Mouse (Mus musculus) skeletal muscle tissue, adult 2 months (tissue): Measurements from ENCODE around the gene Agr2.
A peak's percentile ranks its signal among the peaks of the same experiment; 100 is the strongest.

Experiments used
- DNase-seq: peaks from one replicate; pipeline ENCODE4 v3.0.0-alpha.2; 2012; ENCODE audit warnings: low read depth, low spot score

Agr2 gene

DNA sequence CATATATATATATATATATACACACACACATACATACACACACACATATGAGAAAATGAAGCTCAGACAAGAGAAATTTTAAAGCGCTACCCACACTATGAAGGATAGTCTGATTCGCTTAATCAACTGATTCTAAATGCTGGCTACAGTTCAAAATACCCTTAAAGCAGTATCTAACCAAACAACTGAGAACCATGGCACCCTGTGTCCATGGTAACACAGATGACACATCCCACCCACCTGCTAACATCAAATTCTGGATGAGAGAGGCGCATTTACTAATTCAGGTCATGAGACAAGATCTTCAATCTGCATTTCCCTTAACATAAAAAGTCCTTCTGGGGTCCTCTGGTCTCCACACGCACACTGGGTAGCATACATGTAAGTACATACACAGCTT is 33.4 kb downstream of the Agr2 start:
- DNase-seq: no peak

DNA sequence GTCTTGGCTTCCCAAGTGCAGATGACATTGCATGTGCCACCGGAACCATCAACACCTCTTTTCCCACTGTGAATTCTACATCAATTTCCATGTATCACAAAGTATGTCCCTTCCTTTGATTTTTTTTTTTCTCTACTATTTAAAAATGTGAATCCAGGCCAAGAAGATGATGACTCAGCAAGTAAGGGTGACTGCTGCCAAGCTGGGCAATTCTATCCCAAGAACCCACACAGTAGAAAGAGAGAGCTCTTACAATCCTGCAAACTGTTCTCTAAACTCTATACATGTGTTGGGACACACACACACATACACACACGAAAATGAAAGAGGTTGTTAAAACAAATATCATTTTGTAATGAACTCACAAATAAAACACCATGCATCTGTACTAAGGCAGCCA is 34.5 kb downstream of the Agr2 start:
- DNase-seq: no peak

DNA sequence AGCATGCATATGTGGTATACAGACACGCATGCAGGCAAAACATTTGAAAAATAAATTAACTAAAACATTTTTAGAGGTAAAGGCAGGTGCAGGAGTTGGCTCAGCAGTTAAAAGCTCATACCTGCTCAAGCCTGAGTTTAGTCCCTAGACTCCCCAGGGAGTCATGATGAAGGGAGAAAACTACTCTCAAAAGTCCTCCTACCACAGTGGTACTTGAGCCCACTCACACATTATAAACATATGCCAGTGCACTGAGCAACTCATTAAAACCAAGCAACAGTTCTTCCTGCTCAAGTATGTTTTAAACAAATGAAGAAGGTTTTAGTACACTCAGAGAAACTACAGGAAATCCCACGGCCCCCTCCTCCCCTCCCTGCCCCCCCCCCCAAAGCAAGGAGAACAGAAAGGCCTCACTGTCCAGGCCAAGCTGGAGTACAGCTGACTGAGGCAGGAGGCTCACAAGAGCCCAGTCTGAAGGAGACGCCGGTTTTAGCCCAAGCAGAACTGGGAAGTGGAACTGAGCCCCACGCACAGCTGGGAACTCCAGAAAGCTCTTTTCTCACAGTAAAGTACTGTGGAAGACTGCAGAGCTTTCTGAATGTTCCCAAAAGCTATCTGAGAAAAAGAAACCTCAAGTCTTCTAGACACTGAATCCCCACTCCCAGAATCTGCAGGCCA is 36.4 kb downstream of the Agr2 start:
- no peak for DNase-seq

DNA sequence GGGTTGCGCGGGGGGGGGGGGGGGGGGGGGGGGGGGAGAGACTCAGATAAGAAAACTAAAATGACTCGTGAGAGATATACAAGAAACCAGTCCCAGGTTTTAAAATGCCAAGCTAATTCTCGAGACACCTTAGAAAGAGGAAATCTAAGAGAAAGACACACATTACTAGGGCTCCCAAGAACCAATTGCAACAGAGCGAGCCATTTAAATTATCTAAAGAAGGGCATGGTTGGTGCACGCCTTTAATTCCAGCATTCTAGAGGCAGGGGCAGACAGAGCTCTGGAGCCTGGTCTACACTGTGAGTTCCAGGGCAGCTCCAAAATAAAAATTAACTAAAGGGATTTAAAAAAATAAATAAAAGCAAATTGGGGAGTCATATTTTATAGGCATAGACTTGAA is 37.0 kb downstream of the Agr2 start:
- no peak for DNase-seq

DNA sequence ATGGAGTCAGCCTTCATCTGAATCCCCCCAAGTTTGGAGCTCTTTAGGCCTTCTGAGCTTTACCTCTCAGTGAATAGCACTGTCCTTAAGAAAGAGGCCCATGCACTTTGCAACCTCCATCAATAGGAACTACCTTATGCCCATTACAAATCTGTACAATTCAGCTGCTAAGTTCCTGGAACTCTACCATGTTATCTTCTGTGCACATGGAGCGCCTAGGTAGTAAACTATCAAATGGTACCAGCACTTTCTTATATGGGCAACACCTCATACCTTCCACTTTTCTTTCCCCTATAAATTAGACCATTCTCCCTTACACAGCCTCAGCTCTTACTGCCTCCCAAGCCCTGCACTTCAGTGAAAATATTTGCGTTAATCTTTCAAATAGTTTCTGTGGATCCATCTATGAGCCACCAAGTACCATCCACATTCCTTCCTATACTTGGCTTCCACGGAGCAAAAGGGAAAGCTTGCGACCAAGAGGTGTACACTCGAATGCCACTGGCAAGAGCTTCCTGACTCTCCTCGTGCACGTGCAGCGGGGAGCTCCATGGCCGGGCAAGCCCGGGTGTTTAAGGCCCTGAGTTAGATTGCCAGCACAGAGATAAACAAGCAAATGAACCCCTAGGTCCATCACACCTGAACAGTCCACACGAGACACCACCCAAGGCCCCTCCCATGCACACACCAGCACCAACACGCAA is 38.1 kb downstream of the Agr2 start:
- no peak for DNase-seq

DNA sequence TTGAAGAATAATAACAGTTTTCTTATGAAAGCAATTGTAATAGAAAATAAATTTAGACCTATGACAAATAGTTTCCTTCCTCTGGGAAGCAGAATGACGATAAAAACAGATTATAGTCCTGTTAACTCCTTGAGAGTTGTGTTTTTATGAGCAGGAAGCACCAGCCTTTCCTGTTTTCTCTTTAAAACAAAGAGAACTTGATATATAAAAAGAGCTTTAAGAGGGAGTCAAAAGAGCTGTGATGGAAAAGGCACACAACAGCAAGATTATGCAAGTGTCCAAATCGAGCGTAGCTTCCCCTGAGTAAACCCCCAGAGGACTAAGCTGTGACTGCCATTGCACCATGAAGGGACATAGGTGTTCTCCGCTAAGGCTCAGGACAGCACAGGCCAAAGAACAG is 39.7 kb downstream of the Agr2 start:
- no peak for DNase-seq

DNA sequence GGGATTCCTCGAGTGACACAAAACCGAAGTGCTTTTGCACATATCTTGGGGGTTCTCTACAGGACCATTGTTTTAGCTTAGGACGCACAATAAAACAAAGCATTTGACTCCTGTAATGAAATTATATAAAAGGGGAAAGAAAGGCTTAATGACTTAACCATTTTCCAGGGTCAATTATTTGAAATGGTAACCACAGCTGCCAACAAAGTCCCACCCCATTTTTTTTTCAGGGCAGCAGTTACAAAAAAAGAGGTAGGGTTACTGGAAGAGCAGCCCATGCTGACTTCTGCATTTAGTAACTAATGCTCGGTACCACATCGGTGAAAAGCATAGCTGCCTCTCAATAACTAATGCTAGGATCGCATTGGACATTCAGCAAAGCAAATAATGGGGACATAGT is 42.8 kb downstream of the Agr2 start:
- DNase-seq: no peak

DNA sequence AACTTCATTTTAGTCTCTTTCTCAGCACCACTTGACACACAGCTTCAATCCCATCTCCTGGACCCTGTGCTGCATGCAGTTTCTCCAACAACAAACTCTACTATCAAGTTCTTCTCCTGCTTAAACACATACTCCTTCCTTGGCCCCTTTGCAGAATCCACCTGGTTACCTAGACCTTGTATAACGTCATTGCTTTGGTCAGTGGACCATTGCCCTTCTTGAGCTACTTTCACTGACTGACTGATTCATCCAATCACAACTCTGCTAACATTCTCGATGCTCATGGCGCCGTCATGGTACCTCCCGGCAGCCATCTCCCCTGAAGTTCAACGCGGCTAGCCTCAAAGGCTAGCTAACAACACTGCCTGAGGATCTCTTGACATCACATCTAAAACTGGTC is 43.4 kb downstream of the Agr2 start:
- no peak for DNase-seq

DNA sequence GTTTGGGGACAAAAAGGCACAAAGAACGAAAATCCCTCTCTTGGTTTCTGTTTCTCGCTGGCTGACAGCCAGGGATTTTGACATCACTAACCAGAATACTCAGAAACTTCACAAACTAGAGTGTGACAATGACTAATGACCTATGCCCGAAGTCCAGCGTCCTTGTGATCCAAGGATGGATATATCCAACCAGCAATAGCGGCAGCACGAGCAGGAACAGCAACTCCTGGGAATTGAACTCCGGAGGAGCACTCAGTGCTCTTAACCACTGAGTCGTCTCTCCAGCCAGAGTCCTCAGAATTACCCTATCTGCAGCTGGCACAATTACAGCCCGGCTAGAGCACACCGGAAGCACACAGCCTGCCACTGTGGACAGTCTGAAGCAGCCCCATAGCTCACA is 44.1 kb downstream of the Agr2 start:
- no peak for DNase-seq

DNA sequence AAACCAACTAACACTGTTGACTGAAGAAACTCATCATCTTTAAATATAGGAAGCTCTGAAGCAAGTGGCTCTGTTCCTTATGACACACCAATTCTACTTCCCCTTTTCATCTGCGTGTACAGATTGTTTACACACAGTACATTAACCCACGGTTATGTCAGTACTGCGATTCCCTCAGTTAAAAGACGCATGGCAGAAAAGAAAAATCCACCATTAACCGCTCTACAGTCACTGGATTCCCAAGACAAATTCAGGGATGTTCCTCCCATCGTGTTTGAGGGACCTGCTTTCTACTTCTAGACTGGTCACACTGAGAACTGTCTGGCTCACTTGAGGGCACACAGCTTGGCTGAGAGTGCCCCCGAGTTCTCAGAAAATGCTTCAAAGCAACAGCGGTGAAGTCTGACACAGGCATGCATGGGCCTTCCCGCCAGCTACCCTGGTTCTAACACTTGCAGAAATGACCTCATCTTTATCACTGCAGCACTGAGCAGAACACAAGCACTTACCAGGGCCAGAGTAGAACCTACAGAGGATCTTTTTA is 46.9 kb downstream of the Agr2 start:
- DNase-seq: no peak

DNA sequence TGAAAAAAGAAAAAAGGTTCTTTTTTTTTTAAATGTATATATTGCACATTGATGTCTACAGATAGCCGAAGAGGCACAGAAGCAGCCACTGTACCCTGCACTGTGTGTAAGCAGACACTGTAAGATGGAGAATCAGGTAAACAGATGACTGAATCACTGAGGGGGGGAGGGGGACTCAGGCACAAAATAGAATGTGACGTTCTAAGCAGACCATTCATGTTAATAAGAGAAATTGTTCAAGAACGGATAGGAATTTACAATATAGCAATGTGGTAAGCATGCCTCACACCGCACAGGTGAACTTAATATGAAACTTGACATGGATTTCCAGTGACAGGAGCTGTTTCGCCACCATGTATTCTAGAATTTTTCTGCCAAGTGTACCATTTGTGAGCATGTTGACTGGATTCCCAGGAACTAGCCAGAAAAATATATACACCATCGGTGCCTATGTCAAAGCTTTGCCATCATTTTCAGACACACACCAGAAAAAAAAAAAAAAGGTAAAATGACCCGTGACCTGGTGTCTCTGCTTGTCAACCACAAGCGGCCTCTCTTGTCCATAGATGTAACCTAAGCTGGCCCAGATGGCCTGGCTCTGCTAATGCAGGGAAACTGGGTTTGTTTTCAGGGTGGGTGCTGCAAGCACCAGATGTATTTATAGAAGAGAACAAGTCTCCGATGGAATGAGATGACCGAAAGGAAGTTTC is 48.0 kb downstream of the Agr2 start:
- DNase-seq: no peak

DNA sequence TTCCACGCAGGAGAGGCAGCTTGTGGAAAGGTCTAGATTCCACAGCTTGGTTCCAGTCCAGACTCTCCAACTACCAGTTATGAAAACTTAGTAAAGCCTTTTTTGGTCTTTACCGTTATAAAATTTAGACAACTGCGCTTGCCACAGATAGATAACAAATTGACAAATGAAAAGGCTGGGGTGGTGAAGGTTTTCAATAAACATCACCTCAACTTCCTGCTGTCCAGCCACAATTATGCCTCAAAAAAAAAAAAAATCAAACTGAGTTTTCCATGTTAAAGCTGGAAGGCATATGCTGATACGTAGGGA is 48.5 kb downstream of the Agr2 start:
- DNase-seq: no peak

DNA sequence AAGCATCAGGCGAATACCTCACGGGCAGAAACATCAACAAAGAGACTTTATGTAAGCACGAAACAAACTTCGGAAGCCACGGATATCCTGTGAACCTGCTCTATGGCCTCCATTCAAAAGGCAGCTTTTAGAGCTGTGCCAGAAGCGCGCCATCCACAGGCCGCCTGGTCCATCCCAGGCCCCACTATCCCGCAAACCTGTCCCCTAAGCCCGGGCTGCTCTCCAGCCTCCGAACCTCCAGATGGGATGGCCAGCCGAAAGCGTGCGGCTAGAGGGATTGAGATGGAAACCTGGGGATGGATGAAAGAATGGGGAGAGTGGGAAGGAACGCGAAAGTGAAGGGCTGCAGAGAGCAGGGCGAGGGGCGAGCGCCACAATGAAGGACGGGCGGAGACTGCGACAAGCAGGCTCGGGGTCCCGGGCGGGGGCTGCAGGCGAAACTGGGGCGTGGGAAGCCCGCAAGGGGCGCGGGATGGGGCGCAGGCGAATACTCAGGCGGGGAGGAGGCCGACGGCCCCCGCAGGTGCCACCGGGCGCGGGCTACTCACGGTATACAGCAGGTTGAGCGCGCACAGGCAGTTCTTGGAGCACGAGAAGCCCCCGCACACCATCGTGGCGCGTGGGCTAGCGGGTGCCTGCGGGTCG is 49.1 kb downstream of the Agr2 start:
- peak; percentile 36 for DNase-seq

DNA sequence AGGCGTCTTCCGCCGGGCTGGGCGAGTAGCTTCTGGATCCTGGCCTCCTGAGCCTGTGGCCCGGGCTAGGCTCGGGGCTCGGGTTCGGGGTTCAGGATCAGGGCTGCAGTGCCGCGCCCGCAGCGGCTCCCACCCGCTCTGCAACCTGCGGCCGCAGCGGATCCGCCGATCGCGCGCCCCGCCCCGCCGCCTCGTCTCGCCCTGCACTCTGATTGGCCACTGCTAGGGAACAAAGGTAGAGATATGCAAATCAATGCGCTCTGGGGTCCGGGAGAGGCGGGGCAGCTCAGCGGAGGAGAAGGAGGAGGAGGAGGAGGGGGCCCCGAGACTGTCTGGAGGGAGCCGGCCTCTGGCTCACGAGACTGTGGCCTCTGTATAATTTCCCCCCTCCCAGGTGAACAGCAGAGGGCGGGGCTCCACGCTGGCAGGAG is 49.7 kb downstream of the Agr2 start, which contains the start of gene Tspan13:
TSS of gene Tspan13 (minus strand) at position 153 of the 431 bp plus-strand sequence.
- peak; percentile 36 for DNase-seq

DNA sequence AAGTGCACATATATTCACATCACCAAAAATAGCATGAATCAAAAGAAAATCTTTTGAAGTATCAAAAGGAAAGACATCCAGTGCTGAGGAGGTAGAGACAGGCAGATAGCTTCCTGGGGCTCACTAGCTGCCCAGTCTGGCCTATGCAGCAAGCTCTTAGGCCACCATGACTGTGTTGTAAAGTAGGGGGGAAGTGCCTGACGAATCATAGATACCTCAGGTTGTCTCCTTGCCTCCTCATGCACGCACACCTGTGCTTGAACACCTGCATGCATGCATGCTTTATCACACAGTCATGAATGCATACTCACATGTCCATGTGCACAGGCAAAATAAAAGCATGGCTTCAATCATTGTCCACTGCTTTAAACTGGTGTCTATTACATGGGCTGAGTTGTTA is 52.0 kb downstream of the Agr2 start:
- no peak for DNase-seq

DNA sequence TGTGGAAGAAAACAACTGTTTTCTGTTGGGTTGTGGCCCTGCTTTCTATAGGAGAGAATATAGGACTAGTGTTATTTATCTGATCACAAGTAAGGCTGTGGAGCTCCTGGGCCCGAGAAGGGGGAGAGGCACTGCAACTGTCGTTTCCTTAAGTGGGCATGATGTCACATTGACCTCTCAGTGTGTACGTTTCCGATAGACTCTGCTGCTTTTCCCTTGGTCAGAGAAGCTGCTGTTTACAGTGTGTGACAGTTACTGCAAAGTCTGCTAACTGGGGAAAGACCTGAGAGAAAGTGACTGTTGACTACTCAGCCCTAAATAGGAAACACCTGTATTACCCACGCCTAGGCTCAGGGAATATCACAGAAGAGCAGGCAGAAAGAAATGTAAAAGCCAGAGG is 53.5 kb downstream of the Agr2 start:
- DNase-seq: no peak

DNA sequence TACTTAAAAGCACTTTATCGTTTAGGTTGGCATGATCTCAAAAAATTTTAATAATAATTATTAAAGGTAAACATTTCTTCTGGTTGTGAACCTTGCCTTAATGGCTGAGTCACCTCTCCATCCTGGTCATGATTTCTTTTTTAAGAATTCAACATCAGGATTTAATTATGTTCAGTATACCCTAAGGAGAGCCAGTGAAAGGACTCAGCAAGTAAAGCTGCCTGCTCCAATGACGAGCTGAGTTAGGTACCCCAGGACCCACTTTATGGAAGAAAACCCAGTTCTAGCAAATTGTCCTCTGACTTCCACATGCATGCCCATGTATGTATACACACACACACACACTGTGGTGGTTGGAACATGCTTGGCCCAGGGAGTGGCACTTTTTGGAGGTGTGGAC is 54.9 kb downstream of the Agr2 start:
- no peak for DNase-seq

DNA sequence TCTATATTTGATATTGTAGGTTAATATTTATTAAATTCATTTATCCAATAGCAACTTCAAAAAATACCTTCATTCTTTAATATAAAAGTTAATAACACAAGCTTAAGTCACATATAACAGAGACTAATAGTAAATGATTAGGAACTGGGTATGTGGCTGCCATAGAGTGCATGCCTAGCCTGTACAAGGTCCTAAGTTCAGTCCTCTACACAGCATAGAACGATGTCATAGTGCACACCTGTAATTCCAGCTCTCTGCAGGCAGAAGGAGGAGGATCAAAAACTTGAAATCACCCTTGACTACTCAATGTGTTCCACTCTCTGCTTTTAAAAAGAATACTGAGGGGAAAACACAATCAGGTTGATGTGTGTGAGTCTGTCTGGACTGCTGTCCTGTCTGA is 57.6 kb downstream of the Agr2 start:
- DNase-seq: no peak
